33 mouse cellular contexts compared by ENCODE assay signal in genomic region chr12:11389141-11389540, GRCm38 (mm10). TPM values are rescaled to one million over a fixed set of nuclear protein-coding genes. Genes with fewer than 3 reads are reported as not detected.
DNase-seq lines count a peak whose midpoint lies in the region; ATAC-seq and TF ChIP-seq lines count a peak whose summit lies in the region.
"Had no signal": no experiment of that assay in that cellular context is flagged by ENCODE, and none has a peak within 500 bp of the region (broad histone marks: within the 10 kb centered on the region; RNA-seq: fewer than 3 reads in every experiment).

No protein-coding gene starts in this region.

- no peaks in the 10 kb centered on the region for H3K36me3 ChIP-seq in intestine, embryonic 15.5 days
- no peaks in the 10 kb centered on the region for H3K36me3 ChIP-seq in intestine, postnatal 0 days (ENCODE audit: control insufficient read depth, insufficient read depth)
- H3K36me3 ChIP-seq in stomach, embryonic 16.5 days (ENCODE audit: control insufficient read depth, insufficient read depth, low read length): no peaks in the 10 kb centered on the region
- H3K36me3 ChIP-seq: heart, embryonic 12.5 days; hindbrain, embryonic 13.5 days; kidney, embryonic 15.5 days had no signal

- no peak overlapping the region for H3K27ac ChIP-seq in intestine, embryonic 15.5 days
- H3K27ac ChIP-seq in intestine, postnatal 0 days (ENCODE audit: low read depth, low read length): no peak overlapping the region
- H3K27ac ChIP-seq in stomach, embryonic 16.5 days (ENCODE audit: low read length): peak overlapping the region; percentile 84
- H3K27ac ChIP-seq: gastrocnemius, adult 2 months; hindbrain, embryonic 13.5 days; kidney, embryonic 15.5 days; liver, embryonic 14.5 days had no signal

- TF ChIP-seq CTCF in intestine, postnatal 0 days (IDR thresholded peaks at IDR 0.05; ENCODE audit: low read depth): no peak
- no peak for TF ChIP-seq CTCF in Patski (IDR thresholded peaks at IDR 0.05)

- H3K4me2 ChIP-seq in intestine, embryonic 15.5 days (replicated peaks): no peak overlapping the region
- no peak overlapping the region for H3K4me2 ChIP-seq in intestine, postnatal 0 days (replicated peaks; ENCODE audit: low read depth)
- H3K4me2 ChIP-seq in stomach, embryonic 16.5 days (ENCODE audit: low read depth, low read length): no peak overlapping the region
- H3K4me2 ChIP-seq: heart, embryonic 12.5 days; hindbrain, embryonic 13.5 days; kidney, embryonic 15.5 days had no signal

- DNase-seq in 3T3-L1 (ENCODE audit: low read depth, low spot score) (peak; percentile 31), Patski (ENCODE audit: low read depth, low spot score) (no peak)
- no peak for DNase-seq in frontal cortex, postnatal 36 days (ENCODE audit: low spot score in 2 of 2)
- no peak for DNase-seq in adrenal gland, postnatal 14 days
- no peak for DNase-seq in thymus, adult 18-20 months
- DNase-seq: adrenal gland, postnatal 25 days; cerebellum, adult 18-20 months; cerebellum, postnatal 25 days; gastrocnemius, adult 2 months; gastrocnemius, postnatal 36 days; heart, adult 18-20 months; heart, postnatal 4 days; kidney, adult 18-20 months; kidney, postnatal 4 days; layer of hippocampus, postnatal 36 days; left cerebral cortex, postnatal 4 days; liver; lung, adult 2 months; lung, postnatal 10 days; midbrain, embryonic 14.5 days; retina, postnatal 1 day; right cerebral cortex, postnatal 14 days had no signal

- peak; percentile 63 for ATAC-seq in intestine, embryonic 15.5 days
- ATAC-seq in intestine, postnatal 0 days: no peak
- ATAC-seq in Patski: peak; percentile 18
- ATAC-seq in stomach, embryonic 16.5 days (ENCODE audit: insufficient read depth, low FRiP score): peak; percentile 63
- ATAC-seq: CD4-positive, CD25-positive, alpha-beta regulatory T cell, adult 4 months; forebrain, embryonic 14.5 days had no signal

- POLR2A ChIA-PET in Patski (lab: Charles Lee): no interaction called here

- H3K9ac ChIP-seq in intestine, embryonic 15.5 days: no peak overlapping the region
- no peak overlapping the region for H3K9ac ChIP-seq in intestine, postnatal 0 days (ENCODE audit: low read depth, low read length)
- H3K9ac ChIP-seq in stomach, embryonic 16.5 days (ENCODE audit: low read length): no peak overlapping the region
- H3K9ac ChIP-seq: heart, embryonic 12.5 days; hindbrain, embryonic 13.5 days; kidney, embryonic 15.5 days; liver, embryonic 14.5 days had no signal

- in situ Hi-C loops in Patski (cut with MboI; ENCODE audit: low pct_unique_long_range_greater_than_20kb): no loop called here

- no peaks in the 10 kb centered on the region for H3K27me3 ChIP-seq in intestine, embryonic 15.5 days (replicated peaks)
- no peaks in the 10 kb centered on the region for H3K27me3 ChIP-seq in intestine, postnatal 0 days (replicated peaks; ENCODE audit: control insufficient read depth, insufficient read depth, low read length)
- no peaks in the 10 kb centered on the region for H3K27me3 ChIP-seq in Patski
- H3K27me3 ChIP-seq in stomach, embryonic 16.5 days (ENCODE audit: control insufficient read depth, insufficient read depth, low read length): no peaks in the 10 kb centered on the region
- H3K27me3 ChIP-seq: heart, embryonic 12.5 days; hindbrain, embryonic 13.5 days; kidney, embryonic 15.5 days had no signal

- H3K9me3 ChIP-seq in intestine, embryonic 15.5 days: no peaks in the 10 kb centered on the region
- H3K9me3 ChIP-seq in intestine, postnatal 0 days (ENCODE audit: control insufficient read depth): no peaks in the 10 kb centered on the region
- H3K9me3 ChIP-seq in stomach, embryonic 16.5 days (replicated peaks; ENCODE audit: control insufficient read depth, low read length): no peaks in the 10 kb centered on the region
- H3K9me3 ChIP-seq: heart, embryonic 12.5 days; hindbrain, embryonic 13.5 days; kidney, embryonic 15.5 days had no signal

- CTCF ChIA-PET in Patski (lab: Charles Lee): no interaction called here

- no peak overlapping the region for H3K4me3 ChIP-seq in intestine, embryonic 15.5 days (replicated peaks)
- no peak overlapping the region for H3K4me3 ChIP-seq in intestine, postnatal 0 days (ENCODE audit: low read depth, low read length)
- H3K4me3 ChIP-seq in stomach, embryonic 16.5 days (replicated peaks; ENCODE audit: low read length): no peak overlapping the region
- H3K4me3 ChIP-seq: gastrocnemius, adult 2 months; heart, embryonic 12.5 days; hindbrain, embryonic 13.5 days; kidney, embryonic 15.5 days had no signal

- WGBS in intestine, embryonic 15.5 days: 79% methylated on average over 7 of the region's 7 CpGs
- 51% methylated on average over 7 of the region's 7 CpGs for WGBS in intestine, postnatal 0 days
- 74% methylated on average over 7 of the region's 7 CpGs for WGBS in stomach, embryonic 16.5 days

- H3K4me1 ChIP-seq in intestine, embryonic 15.5 days (replicated peaks): no peaks in the 10 kb centered on the region
- no peaks in the 10 kb centered on the region for H3K4me1 ChIP-seq in intestine, postnatal 0 days (replicated peaks; ENCODE audit: control insufficient read depth, insufficient read depth, low read length)
- H3K4me1 ChIP-seq in stomach, embryonic 16.5 days (ENCODE audit: control insufficient read depth, insufficient read depth, low read length): peaks cover 7% of the 10 kb centered on the region; the same call in 1 of the 2 replicates

RNA-seq across cellular contexts. Expression of gene Vsnl1, which starts 47.3 kb away (rescaled TPM):
- 0.44 and 0.62 TPM in 2 replicates for polyA plus RNA-seq in intestine, embryonic 15.5 days (2015; fragmentation: Nextera tagmentation; extraction: Ambion mirVana)
- 0.17 and 0.39 TPM in 2 replicates for polyA plus RNA-seq in intestine, postnatal 0 days (2015; fragmentation: Nextera tagmentation; extraction: Ambion mirVana)
- polyA plus RNA-seq in Patski (2021): not detected
- polyA plus RNA-seq in stomach, embryonic 16.5 days (2015; fragmentation: Nextera tagmentation; extraction: Ambion mirVana): 1.0 and 2.2 TPM in 2 replicates
- total RNA-seq in adrenal gland, postnatal 14 days (2021): 22.6 and 27.6 TPM in 2 replicates
- total RNA-seq: gastrocnemius, adult 2 months; gastrocnemius, postnatal 36 days; monocyte, adult 5-6 weeks had no signal
- polyA plus RNA-seq: CD4-positive, CD25-positive, alpha-beta regulatory T cell, adult 4 months; testis, adult 2 months had no signal
